22 mouse cellular contexts compared by ENCODE assay signal in the genomic region with DNA sequence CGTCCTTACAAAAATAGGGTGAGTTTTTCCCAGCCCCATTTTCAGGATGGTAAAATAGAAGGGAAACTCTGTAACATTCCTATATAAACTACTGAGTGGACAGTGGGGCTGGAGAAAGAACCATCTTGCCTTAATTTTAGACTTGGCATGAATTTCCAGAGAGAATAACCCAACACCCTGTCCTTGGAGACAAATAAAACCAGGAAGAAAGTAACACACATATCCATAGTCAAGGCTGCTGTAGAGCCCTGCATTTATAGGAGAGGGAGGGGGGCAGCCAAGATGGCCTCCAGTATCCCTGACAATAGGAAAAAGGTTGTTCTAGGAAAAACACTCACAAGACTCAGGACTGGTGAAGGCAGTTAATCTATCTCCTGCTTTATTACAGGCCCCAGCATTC.
"Had no signal": no experiment of that assay in that cellular context is flagged by ENCODE, and none has a peak within 500 bp of the region (broad histone marks: within the 10 kb centered on the region; RNA-seq: fewer than 3 reads in every experiment).

No protein-coding gene starts in this region.

- H3K36me3 ChIP-seq: liver, embryonic 12.5 days; liver, embryonic 15.5 days; lung, embryonic 15.5 days; midbrain, embryonic 12.5 days; midbrain, embryonic 15.5 days; neural tube, embryonic 12.5 days; neural tube, embryonic 15.5 days; stomach, embryonic 15.5 days had no signal

- H3K9me3 ChIP-seq: liver, embryonic 12.5 days; liver, embryonic 15.5 days; lung, embryonic 15.5 days; midbrain, embryonic 12.5 days; midbrain, embryonic 15.5 days; neural tube, embryonic 12.5 days; neural tube, embryonic 15.5 days; stomach, embryonic 15.5 days had no signal

- H3K4me1 ChIP-seq: liver, embryonic 15.5 days had no signal

- H3K27ac ChIP-seq: kidney, postnatal 0 days; layer of hippocampus, adult 2 months; liver, embryonic 12.5 days; liver, embryonic 15.5 days; lung, embryonic 15.5 days; midbrain, embryonic 12.5 days; midbrain, embryonic 15.5 days; neural tube, embryonic 12.5 days; neural tube, embryonic 15.5 days; stomach, embryonic 15.5 days had no signal

- DNase-seq: kidney, adult 11 months; kidney, adult 9 months; kidney, postnatal 25 days; layer of hippocampus, adult 9-11 months; left cerebral cortex, postnatal 4 days; liver; lung, adult 18-20 months; lung, postnatal 10 days; lung, postnatal 36 days; right cerebral cortex, postnatal 25 days; spleen, adult 18-20 months; thymus, postnatal 25 days had no signal

- H3K4me3 ChIP-seq: layer of hippocampus, adult 2 months; liver, embryonic 12.5 days; liver, embryonic 15.5 days; lung, embryonic 15.5 days; midbrain, embryonic 12.5 days; midbrain, embryonic 15.5 days; neural tube, embryonic 12.5 days; neural tube, embryonic 15.5 days; stomach, embryonic 15.5 days had no signal

- H3K9ac ChIP-seq: liver, embryonic 12.5 days; liver, embryonic 15.5 days; lung, embryonic 15.5 days; midbrain, embryonic 12.5 days; midbrain, embryonic 15.5 days; neural tube, embryonic 12.5 days; neural tube, embryonic 15.5 days; stomach, embryonic 15.5 days had no signal

- ATAC-seq: liver, embryonic 12.5 days; midbrain, embryonic 15.5 days had no signal

- H3K27me3 ChIP-seq: liver, embryonic 12.5 days; liver, embryonic 15.5 days; lung, embryonic 15.5 days; midbrain, embryonic 12.5 days; midbrain, embryonic 15.5 days; neural tube, embryonic 12.5 days; neural tube, embryonic 15.5 days; stomach, embryonic 15.5 days had no signal

- H3K4me2 ChIP-seq: liver, embryonic 12.5 days; liver, embryonic 15.5 days; lung, embryonic 15.5 days; midbrain, embryonic 12.5 days; midbrain, embryonic 15.5 days; neural tube, embryonic 12.5 days; neural tube, embryonic 15.5 days; stomach, embryonic 15.5 days had no signal
